Mouse (Mus musculus) forelimb bud, embryonic 11.5 days (tissue): ENCODE measurements around the gene Fam213a.
"Not testable (repeated sequence)": the region's sequence is repeated elsewhere in the genome, so short reads cannot be mapped to it uniquely, and the experiment has no call there.

Experiments used
- DNase-seq: peaks from one replicate; pipeline ENCODE4 v3.0.0-alpha.2; 2012; ENCODE audit warnings: low read depth, low spot score

Gene Fam213a

DNA sequence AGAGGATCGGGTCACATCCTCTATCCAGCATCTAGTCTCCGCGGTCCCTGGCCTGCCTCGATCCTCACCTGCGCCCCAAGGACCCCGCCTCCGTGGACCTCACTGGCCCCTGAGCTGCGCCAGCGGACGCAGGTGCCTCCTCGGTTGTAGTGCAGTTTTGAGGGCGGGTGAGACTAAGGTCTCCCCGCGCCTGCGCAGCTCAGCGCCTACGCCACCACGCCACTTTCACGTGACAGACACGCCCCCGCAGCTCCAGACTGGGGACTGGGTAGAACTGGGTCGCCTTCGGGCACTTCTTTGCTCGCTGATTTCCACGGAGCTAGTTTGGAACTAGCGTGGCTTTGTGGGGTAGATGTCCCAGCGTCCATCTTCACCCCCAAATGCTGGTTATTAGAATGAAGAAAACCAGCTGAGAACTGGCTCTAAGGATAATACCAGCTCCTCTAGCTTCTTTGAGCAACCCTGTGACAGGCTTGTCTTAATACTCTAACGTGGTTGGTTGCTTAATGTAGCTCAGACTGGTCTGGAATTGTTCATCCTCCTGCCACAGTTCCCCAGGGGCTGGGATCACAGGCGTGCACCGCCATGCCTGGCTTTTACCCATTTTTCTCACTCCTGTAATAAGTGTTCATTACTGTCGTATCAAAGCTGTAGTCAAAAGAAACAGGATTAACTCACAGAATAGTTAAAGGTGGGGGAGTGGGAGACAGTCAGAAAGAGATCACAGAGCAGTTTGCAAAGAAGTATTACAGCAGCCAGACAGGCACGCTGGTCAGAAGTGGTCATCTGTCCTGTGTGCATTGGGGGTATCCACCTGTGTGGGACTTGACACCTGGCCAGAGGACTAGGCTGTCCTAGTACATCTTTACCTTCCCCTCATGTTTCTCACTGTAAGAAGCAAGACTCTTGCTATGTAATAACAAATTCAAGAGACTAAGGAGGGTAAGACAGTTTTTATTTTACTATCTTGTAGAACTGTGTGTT, at the start of gene Fam213a:
TSS of gene Fam213a (minus strand) at position 159 of the 984 bp plus-strand sequence.
- peak; percentile 87 for DNase-seq

DNA sequence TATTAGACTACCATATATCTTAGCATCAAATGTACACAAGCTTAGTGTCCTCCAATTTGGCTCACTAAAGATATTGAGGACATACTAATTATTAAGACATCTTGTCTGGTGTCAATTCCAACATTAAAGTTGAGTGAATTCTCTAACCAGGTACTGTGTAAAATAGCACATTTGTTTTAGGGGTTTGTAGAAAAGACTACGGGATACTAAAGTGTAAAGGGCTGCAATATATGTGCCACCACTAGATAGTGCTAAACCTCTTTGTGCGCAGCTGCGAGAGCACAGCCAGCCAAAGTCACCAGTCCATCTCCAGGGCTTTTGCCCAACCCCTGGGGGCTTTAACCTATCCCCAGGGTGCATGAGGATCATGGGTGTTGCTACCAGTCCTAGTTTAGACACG, 39.6 kb upstream of the Fam213a start:
- not testable (repeated sequence) for DNase-seq

DNA sequence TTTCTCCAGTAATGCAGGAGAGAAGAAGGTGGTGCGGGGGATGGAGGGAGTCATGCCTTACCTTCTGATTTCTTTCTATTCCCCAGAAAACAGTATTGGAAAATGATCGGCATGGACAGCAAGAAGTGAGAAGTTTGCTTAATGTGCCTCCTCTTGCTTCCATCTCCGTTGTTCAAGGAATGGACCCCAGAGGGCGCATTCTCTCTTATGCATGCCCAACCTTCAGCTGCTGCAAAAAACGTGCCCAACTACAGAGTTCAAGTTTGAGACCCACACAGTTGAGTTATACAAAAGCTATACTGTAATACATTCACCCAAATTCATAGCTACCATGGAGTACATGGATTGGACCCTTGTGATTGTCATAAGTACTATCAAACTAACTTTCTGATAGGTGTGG, 38.9 kb upstream of the Fam213a start:
- no peak for DNase-seq

- no peak for DNase-seq
Measured at GRCm38 (mm10) chr14:41050471-41050870, 36.9 kb upstream of the Fam213a start.

GRCm38 (mm10) chr14:41047402-41047801, 33.8 kb upstream of the Fam213a start:
- DNase-seq = no peak

GRCm38 (mm10) chr14:41035146-41035798, 21.7 kb upstream of the Fam213a start:
- peak; percentile 72 for DNase-seq

DNA sequence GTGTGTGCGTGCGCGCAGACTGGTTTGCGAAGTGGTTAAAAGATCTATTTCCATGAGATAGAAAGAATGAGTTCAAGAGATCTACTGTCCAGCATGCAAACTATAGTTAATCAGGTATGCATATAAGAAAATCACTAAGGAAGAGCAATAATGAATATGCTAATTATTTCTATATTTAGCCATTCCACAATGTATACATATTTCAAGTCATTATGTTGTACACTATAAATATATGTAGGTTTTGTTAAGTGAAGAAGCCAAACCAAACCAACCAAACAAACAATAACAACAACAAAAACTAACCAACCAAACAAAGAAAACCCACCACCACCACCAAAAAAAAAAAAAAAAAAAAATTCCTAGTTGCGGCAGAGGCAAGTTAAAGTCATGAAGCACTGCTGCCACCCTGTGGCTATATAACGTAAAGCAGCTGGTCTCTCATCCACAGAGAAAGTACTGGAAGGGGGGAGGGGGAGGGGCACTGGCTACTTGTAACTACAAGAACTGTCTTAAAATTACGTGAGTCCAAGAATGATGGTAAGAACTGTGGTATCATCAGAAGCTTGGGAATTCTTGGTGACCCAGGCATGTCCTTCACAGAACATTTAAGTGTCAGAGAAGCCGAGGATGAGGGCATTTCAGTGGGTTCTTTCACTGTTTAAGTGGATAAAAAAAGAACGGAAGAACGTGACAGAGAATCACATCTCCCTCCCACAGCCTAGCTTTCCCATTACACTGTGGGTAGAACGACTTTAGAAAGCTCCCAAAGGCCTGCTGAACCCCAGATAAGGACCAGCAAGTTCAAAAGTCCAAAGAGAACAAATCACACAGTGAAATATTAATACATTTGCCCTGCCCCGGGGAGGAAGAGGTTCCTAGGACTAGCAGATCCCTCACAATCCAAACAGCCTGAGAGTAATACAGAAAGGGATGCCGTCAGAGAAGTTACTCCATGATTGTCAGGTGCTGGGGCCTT, 19.8 kb upstream of the Fam213a start:
- DNase-seq = peak; percentile 86

GRCm38 (mm10) chr14:41030989-41031513, 17.5 kb upstream of the Fam213a start:
- no peak for DNase-seq

DNA sequence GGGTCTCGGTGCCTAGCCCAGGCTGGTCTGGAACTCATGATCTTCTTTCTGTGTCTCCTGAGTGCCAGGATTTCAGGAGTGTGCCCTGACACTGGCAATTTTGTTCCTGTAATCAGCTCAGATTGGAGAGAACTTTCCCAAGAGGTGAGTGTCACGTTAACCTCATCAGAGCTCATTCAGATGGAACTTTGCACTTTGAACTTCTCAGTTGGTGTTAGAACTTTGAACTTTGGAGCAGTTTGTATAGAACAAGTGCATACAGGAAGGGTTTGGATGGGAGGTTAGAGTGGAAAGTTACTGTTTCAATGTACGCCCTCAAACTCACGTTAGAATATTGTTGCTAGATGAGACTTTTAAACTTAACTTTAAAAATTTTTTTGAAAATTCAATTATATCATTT, 15.7 kb upstream of the Fam213a start:
- DNase-seq = no peak

- DNase-seq = no peak
Measured at GRCm38 (mm10) chr14:41025594-41026284, 12.2 kb upstream of the Fam213a start.

DNA sequence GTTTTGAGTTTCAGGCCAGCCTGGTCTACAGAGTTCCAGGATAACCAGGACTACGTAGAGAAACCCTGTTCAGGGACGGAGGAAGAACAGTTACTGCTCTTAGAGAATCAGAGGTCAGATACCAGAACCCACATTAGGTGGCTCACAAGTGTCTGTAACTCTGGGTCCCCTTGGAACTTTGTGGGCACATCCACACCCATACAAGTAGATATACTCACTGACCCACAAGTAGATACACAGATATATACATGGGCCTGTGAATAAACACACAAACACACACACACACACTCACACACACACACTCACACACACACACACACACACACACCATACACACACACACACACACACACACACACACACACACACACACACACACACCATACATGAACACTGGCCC, 11.5 kb upstream of the Fam213a start:
- DNase-seq = no peak

DNA sequence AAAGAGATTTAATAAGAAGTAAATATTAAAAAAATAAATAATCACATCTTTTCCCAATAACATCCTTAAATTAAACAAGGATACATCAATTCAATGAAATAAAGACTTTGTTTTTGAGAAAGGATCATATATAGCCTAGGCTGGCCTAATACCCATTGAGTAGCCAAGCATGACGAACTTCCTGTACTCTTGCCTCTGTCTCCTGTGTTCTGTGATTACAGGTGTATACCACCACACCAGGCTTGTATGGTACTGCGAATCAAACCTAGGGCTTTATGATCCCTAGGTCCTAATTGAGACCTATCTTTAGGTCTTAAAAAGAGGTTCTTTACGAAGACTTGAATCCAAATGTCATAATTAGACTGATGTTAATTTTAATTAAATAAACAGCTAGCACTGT, 7.7 kb upstream of the Fam213a start:
- DNase-seq = no peak

DNA sequence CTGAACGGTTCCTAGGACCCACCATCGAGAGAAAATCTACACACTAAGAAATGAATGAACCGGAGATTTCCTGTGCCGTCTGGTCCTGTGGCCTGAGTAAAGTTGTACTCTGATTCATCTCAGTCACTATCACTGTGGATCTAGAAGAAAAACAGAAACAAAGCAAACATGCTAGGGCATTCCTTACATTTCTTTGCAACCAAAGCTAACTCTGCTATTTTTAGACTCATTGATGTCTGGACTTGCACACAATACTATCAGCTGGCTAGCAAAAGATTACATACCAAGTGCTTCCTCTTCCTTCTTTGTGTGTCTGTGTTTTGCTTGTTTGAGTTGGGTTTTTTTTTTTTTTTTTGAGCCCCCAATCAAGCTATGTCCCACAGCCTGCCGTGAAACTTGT, 3.9 kb upstream of the Fam213a start:
- DNase-seq = no peak

GRCm38 (mm10) chr14:41014701-41015240, 1.2 kb upstream of the Fam213a start:
- DNase-seq = no peak

DNA sequence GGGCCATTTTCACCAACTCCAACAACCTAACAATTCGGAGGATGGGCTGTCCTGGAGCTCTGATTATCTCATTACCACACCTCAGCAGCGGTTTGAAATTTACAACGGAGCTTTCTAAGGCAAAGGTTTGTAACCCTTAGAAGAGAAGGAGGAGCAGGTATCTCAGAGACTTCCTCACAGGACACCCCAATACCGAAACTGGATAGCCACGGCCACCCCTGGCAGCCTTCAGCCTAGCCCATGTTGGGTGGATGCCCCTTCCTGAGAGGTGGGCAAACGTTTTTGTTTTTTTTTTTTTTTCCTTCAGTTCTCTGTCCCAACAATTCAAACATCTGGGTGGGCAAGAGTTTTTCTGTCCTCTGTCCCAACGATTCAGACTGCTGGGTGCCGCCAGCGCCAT, 445 bp downstream of the Fam213a start:
- DNase-seq = no peak

DNA sequence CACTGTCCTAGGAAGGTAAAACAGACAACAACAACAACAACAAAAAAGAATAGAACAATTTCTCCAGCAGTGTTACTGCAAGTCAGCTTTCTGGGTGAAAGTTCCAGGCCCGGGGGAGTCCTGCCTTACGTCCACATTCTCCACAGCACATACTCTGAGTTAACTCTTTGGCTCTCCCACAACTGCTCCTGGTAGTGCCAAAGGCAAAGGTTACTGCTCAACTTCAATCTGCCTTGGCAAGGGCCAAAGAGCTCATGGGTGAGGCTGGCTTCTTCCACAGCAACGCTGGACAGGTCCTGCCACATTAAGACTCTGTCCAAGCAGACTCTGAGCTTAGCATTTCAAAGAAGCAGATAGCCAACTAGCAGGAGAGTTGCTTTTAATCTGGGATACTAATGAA, 1.7 kb downstream of the Fam213a start:
- DNase-seq = no peak

DNA sequence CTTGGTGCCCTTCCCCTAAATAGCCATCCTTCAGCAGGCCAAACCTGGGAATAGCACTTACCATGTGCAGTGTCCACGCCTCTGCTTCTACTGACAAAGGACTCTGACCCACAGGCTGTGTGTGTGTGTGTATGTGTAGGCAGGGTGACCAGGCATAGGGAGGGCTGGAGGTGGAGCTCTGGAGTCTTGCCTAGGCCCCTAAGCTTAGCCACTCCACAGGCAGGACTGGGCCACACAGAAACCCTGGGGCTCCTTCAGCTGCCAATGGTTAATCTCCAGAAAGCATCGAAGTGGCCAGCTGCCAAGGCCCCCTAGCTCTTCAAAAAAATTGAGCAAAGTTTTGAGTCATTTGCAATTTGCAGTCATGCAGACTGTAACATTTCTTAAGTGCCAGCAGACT, 5.5 kb downstream of the Fam213a start:
- DNase-seq = no peak

GRCm38 (mm10) chr14:41007641-41008040, 5.9 kb downstream of the Fam213a start:
- DNase-seq = no peak

- DNase-seq = no peak
Measured at GRCm38 (mm10) chr14:41006899-41007298, 6.7 kb downstream of the Fam213a start.

GRCm38 (mm10) chr14:41006263-41006662, 7.3 kb downstream of the Fam213a start:
- no peak for DNase-seq
